Mouse (Mus musculus): ENCODE measurements around the gene B3galt6. TPM values are rescaled to one million over a fixed set of nuclear protein-coding genes. Genes with fewer than 3 reads are reported as not detected.

The B3galt6 gene
- 1.3 TPM for polyA plus RNA-seq (2017; shearing (Covaris generic))

DNA sequence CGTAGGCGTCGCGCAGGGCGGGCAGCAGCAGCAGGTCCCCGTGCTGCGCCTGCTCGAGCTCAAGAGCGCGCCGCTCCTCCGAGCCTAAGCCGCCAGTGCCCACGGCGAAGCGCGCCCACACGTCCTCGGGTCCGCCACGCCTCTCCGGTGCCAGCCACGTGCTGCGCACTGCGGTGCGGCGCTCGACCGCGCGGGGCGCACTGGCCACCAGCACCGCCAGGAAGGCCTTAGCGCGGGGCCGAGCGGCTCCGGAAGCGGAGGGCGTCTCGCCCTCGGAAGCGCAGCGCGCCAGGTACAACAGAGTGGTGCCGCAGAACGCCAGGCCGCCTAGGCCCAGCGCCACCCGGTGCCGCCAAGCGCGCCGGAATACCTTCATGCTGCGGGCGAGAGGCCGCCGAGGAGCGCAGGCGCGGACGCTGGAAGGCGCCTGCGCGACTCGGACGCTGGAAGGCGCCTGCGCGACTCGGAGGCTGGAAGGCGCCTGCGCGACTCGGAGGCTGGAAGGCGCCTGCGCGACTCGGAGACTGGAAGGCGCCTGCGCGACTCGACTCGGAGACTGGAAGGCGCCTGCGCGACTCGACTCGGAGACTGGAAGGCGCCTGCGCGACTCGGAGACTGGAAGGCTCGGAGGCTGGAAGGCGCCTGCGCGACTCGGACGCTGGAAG, at the start of gene B3galt6, which contains the start of gene Sdf4:
Gene B3galt6 (minus strand): TSS at position 409 of the 665 bp plus-strand sequence.
Gene Sdf4 (plus strand): TSS at position 632 of the 665 bp plus-strand sequence.

DNA sequence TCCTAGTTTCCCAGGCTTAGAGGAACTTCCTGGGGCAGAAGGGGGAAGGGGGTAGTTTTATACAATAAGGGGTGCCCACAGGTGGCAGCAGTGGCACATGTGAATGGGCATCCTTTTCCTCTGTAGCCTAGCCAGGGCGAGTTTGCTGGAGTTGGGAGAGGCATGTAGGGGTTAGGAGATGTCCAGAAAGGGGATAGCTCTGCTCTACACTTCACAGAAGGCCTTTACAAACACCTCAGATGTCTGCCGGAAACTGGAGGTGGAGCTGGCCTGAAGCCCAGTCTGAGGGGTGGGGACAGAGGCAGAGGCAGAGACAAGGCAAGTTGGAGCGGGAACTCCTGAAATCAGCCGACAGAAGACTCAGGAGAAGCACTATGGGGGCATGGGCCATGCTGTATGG, 33.6 kb upstream of the B3galt6 start, which contains the start of gene Tnfrsf18:
Gene Tnfrsf18 (plus strand): TSS at position 152 of the 400 bp plus-strand sequence.

DNA sequence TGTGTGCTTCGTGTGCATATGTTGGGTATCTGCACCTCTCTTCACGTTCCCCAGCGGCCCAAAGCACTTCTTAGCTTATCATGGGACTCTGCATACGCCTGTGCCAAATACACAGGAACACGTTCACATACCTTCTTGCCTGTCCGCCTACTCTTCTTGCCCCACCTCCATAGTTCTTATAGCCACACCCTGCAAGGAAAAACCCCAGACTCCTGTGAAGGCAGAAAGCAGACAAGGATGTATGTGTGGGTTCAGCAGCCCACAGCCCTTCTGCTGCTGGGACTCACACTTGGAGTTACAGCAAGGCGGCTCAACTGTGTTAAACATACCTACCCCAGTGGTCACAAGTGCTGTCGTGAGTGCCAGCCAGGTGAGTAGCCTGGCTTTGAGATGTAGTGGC, 21.2 kb upstream of the B3galt6 start, which contains the start of gene Tnfrsf4:
Gene Tnfrsf4 (plus strand): TSS at position 207 of the 400 bp plus-strand sequence.

DNA sequence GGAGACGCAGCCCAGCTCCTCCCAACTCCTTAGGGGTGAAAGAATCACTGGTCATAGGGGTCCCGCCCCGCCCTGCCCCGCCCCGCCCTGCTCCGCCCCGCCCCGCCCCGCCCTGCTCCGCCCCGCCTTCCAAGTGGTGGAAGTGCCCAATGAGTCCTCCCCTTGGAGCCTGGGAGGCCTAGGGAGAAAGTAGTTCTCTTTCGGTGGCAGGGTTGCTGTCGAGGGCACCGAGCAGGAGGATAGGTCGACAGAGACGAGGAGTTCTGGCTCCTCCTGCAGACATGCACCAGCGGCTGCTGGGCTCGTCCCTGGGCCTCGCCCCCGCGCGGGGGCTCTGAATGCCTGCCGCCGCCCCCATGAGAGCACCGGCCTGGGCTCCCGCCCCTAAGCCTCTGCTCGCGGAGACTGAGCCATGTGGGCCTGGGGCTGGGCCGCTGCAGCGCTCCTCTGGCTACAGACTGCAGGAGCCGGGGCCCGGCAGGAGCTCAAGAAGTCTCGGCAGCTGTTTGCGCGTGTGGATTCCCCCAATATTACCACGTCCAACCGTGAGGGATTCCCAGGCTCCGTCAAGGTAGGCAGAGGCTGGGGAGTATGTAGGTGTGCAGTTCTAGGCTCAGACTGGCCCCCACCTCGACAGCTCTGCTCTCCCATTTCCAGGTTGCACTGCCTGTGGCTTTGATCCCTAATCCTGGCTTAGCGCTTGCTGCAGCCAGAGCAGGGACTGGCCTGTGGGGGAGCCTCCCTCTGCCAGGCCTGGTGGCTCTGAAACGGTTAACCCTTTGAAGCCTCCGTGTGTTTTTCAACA, 30.1 kb downstream of the B3galt6 start, which contains the start of gene C1qtnf12:
Gene C1qtnf12 (plus strand): TSS at position 152 of the 805 bp plus-strand sequence.

DNA sequence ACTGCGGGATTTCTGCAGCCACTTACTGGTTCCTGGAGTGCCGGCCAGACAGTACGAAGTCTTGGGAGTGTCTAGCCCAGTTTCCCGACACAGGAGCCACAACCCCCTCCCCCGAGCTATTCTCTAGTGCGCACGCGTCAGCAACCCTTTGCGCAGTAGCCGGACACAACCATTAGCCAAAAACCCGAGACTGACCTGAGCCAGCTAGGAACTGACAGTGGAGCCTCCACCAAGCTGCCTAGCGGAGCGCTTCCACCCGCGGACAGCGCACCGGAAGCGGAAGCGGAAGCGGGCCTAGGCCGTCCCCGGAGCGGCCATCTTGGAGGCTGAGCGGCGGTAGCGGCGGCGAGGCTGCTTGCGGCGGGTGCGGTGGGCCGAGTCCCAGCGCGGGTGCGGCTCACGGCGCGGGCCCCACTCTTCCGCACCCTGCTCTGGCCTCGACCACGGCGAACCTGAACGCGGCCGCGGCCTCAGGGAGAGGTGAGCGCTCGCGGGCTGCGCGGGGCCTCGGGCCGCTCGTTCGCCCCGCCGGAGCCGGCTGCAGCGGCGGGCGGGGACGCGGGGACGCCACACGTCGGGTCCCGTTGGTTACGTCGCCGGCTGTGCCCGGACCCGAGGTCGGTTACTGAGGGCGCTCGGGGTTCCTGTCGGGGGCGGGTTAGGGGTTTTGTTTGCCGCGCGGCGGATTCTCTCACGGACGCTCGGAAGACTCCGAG, 48.8 kb downstream of the B3galt6 start, which contains the start of gene Ube2j2:
Gene Ube2j2 (plus strand): TSS at position 298 of the 716 bp plus-strand sequence.

Other genes starting within 250 kb of the B3galt6 start
- 38.3 TPM for gene Atad3a, start 231.6 kb downstream of the B3galt6 start, polyA plus RNA-seq (2017; shearing (Covaris generic))
- gene Vwa1, start 218.0 kb downstream of the B3galt6 start, polyA plus RNA-seq (2017; shearing (Covaris generic)) = not detected
- not detected for gene Tmem88b, start 206.8 kb downstream of the B3galt6 start, polyA plus RNA-seq (2017; shearing (Covaris generic))
- not detected for gene Ankrd65, start 202.2 kb downstream of the B3galt6 start, polyA plus RNA-seq (2017; shearing (Covaris generic))
- gene Mrpl20, start 189.8 kb downstream of the B3galt6 start, polyA plus RNA-seq (2017; shearing (Covaris generic)) = 138 TPM
- gene Ccnl2, start 180.2 kb downstream of the B3galt6 start, polyA plus RNA-seq (2017; shearing (Covaris generic)) = 168 TPM
- gene Aurkaip1, start 161.4 kb downstream of the B3galt6 start, polyA plus RNA-seq (2017; shearing (Covaris generic)) = 197 TPM
- 4.0 TPM for gene Mxra8, start 153.0 kb downstream of the B3galt6 start, polyA plus RNA-seq (2017; shearing (Covaris generic))
- gene Dvl1, start 145.2 kb downstream of the B3galt6 start, polyA plus RNA-seq (2017; shearing (Covaris generic)) = 2.8 TPM
- 0.92 TPM for gene Tas1r3, start 129.3 kb downstream of the B3galt6 start, polyA plus RNA-seq (2017; shearing (Covaris generic))
- gene Cptp, start 123.2 kb downstream of the B3galt6 start, polyA plus RNA-seq (2017; shearing (Covaris generic)) = 20.4 TPM
- gene Ints11, start 123.1 kb downstream of the B3galt6 start, polyA plus RNA-seq (2017; shearing (Covaris generic)) = 92.1 TPM
- 32.6 TPM for gene Pusl1, start 100.9 kb downstream of the B3galt6 start, polyA plus RNA-seq (2017; shearing (Covaris generic))
- 7.8 TPM for gene Acap3, start 100.8 kb downstream of the B3galt6 start, polyA plus RNA-seq (2017; shearing (Covaris generic))
- 15.3 TPM for gene Ube2j2, start 48.8 kb downstream of the B3galt6 start, polyA plus RNA-seq (2017; shearing (Covaris generic))
- gene C1qtnf12, start 30.3 kb downstream of the B3galt6 start, polyA plus RNA-seq (2017; shearing (Covaris generic)) = 24.3 TPM
- gene Sdf4, start 223 bp upstream of the B3galt6 start, polyA plus RNA-seq (2017; shearing (Covaris generic)) = 591 TPM
- 998 TPM for gene Tnfrsf4, start 21.2 kb upstream of the B3galt6 start, polyA plus RNA-seq (2017; shearing (Covaris generic))
- gene Tnfrsf18, start 33.5 kb upstream of the B3galt6 start, polyA plus RNA-seq (2017; shearing (Covaris generic)) = 855 TPM
- 0.20 TPM for gene Ttll10, start 66.8 kb upstream of the B3galt6 start, polyA plus RNA-seq (2017; shearing (Covaris generic))
- 43.2 TPM for gene 9430015G10Rik, start 117.3 kb upstream of the B3galt6 start, polyA plus RNA-seq (2017; shearing (Covaris generic))
- gene Rnf223, start 137.9 kb upstream of the B3galt6 start, polyA plus RNA-seq (2017; shearing (Covaris generic)) = 0.18 TPM
- 1.1 TPM for gene Agrn, start 204.8 kb upstream of the B3galt6 start, polyA plus RNA-seq (2017; shearing (Covaris generic))
- 58.5 TPM for gene Isg15, start 208.2 kb upstream of the B3galt6 start, polyA plus RNA-seq (2017; shearing (Covaris generic))
- gene AW011738, start 210.7 kb upstream of the B3galt6 start, polyA plus RNA-seq (2017; shearing (Covaris generic)) = 23.6 TPM
- gene Perm1, start 223.2 kb upstream of the B3galt6 start, polyA plus RNA-seq (2017; shearing (Covaris generic)) = 2.1 TPM
- 7.4 TPM for gene Plekhn1, start 242.2 kb upstream of the B3galt6 start, polyA plus RNA-seq (2017; shearing (Covaris generic))
- gene Noc2l, start 243.4 kb upstream of the B3galt6 start, polyA plus RNA-seq (2017; shearing (Covaris generic)) = 15.7 TPM

All from activated CD4-positive, CD25-positive, alpha-beta regulatory T cell, adult 9 weeks (primary cell).